Mouse (Mus musculus): ENCODE measurements around the gene Ccdc148.

The Ccdc148 gene

DNA sequence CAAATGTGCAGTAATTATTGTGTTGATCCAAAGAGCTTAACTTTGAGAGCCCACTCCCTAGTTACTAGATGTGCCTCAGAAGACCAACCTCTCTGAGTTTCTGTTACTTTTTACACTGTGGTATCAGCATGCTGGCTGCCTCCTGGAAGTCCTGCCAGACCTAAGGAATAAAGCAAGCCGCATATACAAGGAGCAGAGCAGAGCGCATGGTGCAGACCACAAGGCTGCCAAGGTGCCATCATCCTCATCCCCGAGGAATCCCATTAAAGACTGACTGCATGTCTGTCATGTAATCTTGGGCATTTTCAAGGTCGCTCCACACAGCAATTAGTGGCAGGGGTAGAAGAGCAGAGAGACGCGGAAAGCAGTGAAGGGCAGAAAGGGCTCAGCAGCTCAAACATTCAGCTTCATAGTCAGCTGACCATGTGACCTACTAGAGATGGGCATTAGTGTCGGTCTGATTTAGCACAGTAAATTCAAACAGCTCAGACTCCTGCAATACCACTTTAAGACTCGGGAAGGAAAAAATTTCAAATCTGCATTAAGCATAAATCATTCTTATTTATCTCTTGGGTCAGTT is 110.1 kb downstream of the Ccdc148 start:
- no peak for DNase-seq (ENCODE audit: extremely low read depth, low read depth)

GRCm38 (mm10) chr2:59049686-59050085 is 110.8 kb downstream of the Ccdc148 start:
- DNase-seq (ENCODE audit: extremely low read depth, low read depth): no peak

DNA sequence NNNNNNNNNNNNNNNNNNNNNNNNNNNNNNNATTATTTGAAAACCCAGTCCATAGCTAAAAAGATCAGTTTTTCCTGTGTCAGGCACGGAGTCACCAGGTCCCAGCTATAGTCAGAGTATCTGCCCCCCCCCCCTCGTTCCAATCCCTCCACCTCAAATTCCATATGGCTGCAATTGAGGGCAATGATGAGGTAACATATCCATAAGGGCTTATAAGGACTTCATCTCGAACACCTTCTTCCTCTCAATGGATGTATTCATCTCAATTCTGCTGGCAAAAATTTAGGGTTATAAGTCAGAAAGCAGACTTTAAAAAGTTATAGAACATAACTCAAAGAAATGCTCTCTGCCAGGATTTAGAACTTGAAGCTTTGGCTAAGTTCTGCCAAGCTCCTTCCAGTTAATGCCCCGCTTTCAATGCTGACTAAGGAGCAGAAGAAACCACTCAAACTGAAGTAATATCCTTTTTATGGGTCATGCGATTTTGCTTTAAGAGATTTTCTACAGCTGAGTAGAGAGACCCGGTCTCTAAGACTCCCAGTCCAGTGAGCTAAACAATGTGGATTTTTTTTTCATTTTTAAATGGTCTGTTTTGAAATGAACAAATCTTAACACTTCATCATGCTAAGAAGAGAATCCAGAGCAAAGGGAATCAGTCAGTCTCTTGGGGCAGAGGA is 111.6 kb downstream of the Ccdc148 start:
- no peak for DNase-seq (ENCODE audit: extremely low read depth, low read depth)

GRCm38 (mm10) chr2:59043313-59044032 is 117.0 kb downstream of the Ccdc148 start:
- no peak for DNase-seq (ENCODE audit: extremely low read depth, low read depth)

DNA sequence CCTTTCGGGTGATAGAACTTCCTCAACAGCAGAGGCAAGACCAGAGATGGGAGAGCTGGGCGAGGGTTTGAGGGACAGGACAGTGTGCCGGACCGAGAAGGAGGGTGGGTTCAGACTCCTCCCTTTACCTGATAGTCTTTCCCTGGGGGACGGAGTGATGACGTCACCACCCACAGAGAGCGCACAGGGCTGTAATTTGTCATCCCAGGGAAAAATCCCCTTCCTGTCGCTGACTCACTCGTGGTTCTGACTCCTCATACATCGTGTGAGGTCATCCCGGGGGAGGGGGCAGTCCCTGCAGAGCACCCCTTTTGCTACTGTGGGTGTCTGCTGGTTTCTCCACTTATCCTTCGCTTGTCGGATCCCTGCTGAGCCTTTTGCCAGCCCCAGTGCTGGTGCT is 117.9 kb downstream of the Ccdc148 start:
- no peak for DNase-seq (ENCODE audit: extremely low read depth, low read depth)

DNA sequence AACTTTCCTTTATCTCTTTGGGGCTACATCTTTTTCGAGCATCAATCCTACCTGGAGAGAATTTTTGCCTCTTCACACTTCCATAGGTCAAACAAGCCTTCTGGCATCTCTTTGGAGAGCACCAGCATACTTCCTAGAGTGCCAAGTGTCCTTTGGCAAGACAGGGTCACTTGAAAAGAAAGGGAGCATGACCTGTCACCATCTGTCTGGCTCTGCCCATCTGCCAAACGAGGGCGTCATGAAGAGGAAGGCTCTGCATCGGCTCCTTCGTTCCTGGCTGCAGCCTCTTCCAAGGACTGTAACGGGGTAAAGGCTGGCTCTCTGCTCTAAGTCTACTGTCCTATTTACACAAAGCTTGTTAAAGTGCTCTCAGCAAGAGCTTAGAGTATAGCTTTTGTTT is 124.0 kb downstream of the Ccdc148 start:
- DNase-seq (ENCODE audit: extremely low read depth, low read depth): no peak

GRCm38 (mm10) chr2:59035206-59035605 is 125.3 kb downstream of the Ccdc148 start:
- DNase-seq (ENCODE audit: extremely low read depth, low read depth): no peak

DNA sequence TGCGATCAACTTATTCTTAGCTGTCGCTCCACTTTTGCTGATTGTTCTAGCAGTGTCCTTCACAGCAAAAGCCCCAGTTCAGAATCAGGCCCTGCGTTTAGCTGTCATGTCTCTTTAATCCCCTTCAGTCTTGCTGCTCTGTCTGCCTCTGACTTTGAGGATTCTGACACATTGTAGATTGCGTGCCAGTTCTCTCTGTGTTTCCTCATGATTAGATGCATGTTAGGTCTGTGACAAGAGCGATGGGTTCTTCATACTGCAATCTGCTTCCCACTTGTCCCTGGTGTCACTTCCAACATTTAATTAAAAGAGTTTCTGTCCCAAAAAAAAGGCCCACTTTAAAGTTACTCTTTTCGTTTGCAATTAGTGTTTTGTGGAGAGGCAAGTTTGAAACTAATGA is 126.2 kb downstream of the Ccdc148 start:
- no peak for DNase-seq (ENCODE audit: extremely low read depth, low read depth)

GRCm38 (mm10) chr2:59024558-59024957 is 135.9 kb downstream of the Ccdc148 start:
- DNase-seq (ENCODE audit: extremely low read depth, low read depth): no peak

- DNase-seq (ENCODE audit: extremely low read depth, low read depth): no peak
Observed at GRCm38 (mm10) chr2:59007356-59007755, 153.1 kb downstream of the Ccdc148 start.

DNA sequence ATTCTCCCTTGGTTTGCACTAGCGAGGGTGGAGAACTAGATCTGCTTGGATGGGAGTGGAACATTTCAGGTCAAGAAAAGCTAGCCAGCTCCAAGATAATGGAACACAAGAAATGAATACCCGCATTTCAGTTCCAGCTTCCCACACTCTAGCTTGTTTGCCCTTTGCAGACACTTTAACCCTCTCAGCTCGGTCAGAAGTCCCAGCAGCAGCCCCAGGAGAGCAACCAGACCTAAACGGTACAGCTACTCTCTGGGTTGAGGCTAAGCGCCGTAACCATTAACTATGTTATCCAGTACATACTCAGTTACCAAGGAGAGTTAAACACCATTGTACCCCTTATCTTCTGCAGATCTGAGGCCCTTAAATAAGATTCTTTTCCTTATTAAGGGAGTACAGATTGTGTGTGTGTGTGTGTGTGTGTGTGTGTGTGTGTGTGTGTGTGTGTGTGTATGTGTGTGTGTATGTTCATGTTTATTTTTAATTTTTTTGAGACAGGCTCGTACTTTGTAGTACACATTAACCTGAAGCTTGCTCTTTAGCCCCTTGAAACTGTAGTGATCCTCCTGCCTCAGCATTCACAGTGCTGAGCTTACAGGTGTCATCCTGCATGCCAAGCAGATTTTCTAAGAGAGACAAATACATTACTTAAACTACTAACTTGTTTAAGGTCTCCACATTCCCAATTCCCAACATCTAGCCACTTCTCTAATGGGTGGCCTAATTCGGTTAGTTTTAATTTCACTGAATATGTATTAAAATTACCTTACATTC is 153.7 kb downstream of the Ccdc148 start:
- DNase-seq (ENCODE audit: extremely low read depth, low read depth): no peak

GRCm38 (mm10) chr2:58997151-58997550 is 163.3 kb downstream of the Ccdc148 start:
- no peak for DNase-seq (ENCODE audit: extremely low read depth, low read depth)

GRCm38 (mm10) chr2:58992431-58993191 is 167.9 kb downstream of the Ccdc148 start:
- DNase-seq (ENCODE audit: extremely low read depth, low read depth): no peak

DNA sequence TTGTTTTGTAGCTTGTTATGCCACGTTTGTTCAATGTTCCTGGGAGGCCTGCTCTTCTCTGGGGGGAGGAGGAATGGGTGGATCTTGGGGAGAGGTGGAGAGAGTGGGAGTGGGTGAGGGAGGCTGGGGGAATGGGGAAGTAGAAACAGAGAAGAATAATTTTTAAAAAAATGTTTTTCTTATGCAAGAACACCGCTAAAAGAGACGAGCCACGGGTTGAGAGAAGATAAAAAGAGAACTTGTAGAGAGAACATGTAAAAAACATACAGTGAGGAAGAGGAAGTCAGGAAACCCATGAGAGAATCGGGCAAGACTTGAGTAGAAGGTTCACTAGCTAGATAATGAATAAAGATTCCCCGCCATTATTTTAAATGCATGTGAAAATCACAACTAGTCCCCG is 182.4 kb downstream of the Ccdc148 start:
- no peak for DNase-seq (ENCODE audit: extremely low read depth, low read depth)

- no peak for DNase-seq (ENCODE audit: extremely low read depth, low read depth)
Observed at GRCm38 (mm10) chr2:58971507-58972275, 188.8 kb downstream of the Ccdc148 start.

GRCm38 (mm10) chr2:58956770-58957300 is 203.6 kb downstream of the Ccdc148 start:
- DNase-seq (ENCODE audit: extremely low read depth, low read depth): no peak

GRCm38 (mm10) chr2:58956351-58956750 is 204.1 kb downstream of the Ccdc148 start:
- no peak for DNase-seq (ENCODE audit: extremely low read depth, low read depth)

DNA sequence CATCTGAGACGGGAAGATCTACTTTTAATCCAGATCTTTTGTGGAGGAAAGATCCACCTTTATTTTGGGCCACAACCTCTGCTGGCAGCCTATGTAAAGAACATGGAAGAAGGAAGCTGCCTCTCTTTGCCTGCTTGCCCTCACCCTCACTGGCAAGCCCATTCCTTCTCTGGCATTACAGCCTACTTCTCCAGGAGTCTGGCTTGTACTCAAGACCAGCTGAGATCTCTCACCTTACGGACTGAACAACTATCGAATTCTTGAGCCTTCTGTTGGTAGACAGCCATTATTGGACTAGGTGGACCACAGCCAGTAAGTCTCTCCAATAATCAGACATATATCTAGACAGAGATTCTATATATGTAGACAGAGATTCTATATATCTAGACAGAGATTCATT is 208.4 kb downstream of the Ccdc148 start:
- no peak for DNase-seq (ENCODE audit: extremely low read depth, low read depth)

DNA sequence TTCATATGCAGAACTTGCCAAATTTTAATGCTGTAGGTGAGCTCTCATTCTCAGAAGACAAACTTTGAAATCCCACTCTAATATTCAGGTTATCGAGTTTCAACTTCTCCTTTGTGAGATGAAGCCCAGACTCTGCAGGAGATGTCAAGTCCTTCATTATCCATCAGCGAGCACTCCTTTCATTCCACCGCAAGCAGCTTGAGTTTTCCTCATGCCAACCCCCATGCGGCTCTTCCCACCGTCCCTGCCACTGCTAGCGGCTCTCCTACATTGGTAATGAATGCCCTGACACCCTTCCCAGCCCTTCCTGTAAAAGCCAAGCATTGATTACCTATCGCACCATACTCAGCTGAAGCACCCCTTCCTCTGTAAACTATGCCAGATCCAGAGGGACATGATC is 211.7 kb downstream of the Ccdc148 start:
- no peak for DNase-seq (ENCODE audit: extremely low read depth, low read depth)

GRCm38 (mm10) chr2:58941361-58941760 is 219.1 kb downstream of the Ccdc148 start:
- DNase-seq (ENCODE audit: extremely low read depth, low read depth): no peak

All from MEL-GATA-1-ER (cell line).